Mouse (Mus musculus) skeletal muscle tissue, postnatal 0 days (tissue): Measurements from ENCODE around the gene Mgat3. TPM values are rescaled to one million over a fixed set of nuclear protein-coding genes. Genes with fewer than 3 reads are reported as not detected.

Experiments used
- polyA plus RNA-seq: library from polyadenylated mRNA; unstranded; fragments of >200 nt; fragmentation: Nextera tagmentation; extraction: Ambion mirVana; gene quantifications from 2 replicates; pipeline ENCODE4 v1.2.1, GENCODE M21; 2015

The Mgat3 gene
- polyA plus RNA-seq, result 0.37 and 0.54 TPM in 2 replicates

GRCm38 (mm10) chr15:80173001-80173771, at the start of gene Mgat3:
Gene Mgat3, plus strand, starts transcription at chr15:80173721.

DNA sequence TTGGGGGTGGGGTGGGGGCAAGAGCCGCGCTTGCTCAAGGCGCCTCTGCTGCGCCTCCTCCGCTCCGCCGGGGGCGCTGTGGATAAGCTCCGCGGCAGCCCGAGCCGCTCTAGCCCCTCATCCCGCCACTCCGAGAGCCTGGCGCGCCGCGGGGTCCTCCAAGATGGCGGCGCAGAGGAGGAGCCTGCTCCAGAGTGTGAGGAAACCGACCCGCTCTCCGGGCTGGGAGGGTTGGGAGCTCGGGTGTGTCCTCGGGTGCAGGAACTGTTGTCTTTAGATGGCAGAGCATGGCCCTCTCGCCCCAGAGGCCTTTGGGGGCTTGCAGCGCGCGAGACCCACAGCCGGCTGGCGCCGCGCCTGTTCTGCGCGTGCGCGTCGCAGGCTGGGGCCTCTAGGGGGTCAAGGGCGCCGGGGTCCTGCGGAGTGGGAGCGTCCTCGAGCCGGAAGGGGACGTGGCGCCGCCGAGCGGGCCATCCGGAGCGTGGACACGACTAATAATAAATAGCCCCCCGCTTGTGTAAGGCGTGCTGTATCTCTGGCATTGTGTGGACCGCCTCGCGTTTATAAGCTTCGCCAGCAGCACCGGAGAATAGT, 40.4 kb upstream of the Mgat3 start, which contains the start of gene Tab1:
Gene Tab1, plus strand, starts transcription at position 135 of the 594 bp plus-strand sequence.

DNA sequence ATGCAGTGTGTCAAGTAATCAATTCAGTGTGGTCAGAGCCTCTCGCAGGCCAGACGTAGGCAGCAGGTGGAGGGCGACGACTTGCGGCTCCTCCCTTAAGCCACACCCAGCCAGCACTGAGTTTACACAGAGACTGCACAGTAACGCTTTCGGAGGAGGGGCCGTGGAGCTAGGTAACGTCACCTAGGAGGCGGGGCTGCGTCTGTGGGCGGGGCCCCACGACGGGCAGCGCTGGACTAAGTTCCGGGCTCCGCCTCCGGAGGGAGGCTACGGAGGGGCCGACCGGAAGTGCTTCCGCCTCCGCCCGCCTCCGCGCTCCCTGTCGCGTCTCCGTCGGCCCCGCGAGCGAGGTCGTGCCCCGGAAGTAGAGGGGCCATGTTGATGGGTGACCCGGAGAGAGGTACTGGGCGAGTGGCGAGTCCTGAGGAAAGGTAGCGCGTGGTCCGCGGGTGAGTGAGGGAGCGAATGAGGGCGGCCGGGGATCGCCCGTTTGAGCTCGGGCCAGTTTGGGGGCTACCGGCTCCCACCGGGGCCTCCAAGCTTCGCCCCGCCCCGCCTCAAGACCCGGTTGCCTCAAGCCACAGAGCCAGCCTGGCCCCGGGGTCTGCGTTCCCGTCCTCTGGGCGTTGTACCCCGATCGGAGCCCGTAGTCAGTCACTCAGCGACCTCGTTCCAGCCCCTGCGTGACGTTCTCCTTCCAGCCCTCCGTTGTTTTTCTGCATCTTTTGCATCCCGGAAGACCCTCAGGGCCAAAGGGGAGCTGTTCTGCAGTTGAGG, 60.4 kb downstream of the Mgat3 start, which contains the start of gene Mief1:
Gene Mief1, plus strand, starts transcription at position 286 of the 777 bp plus-strand sequence.

DNA sequence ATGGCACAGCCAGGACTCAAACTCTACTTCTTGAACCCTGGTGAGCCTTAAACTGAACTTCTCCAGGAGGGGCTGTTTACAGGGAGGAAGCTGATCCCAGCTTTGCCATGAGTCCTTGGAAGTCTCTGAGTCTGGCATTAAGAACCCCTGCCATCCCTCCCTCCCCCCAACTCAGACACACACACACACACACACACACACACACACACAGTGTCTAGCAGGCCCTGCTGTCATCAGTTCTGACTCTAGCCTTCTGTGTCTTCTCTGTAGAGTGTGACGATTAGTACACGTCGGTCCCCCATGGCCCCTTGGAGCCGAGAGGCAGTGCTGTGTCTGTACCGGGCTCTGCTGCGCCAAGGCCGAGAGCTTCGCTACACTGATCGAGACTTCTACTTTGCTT, 62.0 kb downstream of the Mgat3 start, which contains the start of gene AC140267.1:
Gene AC140267.1, plus strand, starts transcription at position 301 of the 400 bp plus-strand sequence.

GRCm38 (mm10) chr15:80254847-80255645, 81.5 kb downstream of the Mgat3 start, which contains the start of gene Atf4:
Gene Atf4, plus strand, starts transcription at chr15:80255184.

DNA sequence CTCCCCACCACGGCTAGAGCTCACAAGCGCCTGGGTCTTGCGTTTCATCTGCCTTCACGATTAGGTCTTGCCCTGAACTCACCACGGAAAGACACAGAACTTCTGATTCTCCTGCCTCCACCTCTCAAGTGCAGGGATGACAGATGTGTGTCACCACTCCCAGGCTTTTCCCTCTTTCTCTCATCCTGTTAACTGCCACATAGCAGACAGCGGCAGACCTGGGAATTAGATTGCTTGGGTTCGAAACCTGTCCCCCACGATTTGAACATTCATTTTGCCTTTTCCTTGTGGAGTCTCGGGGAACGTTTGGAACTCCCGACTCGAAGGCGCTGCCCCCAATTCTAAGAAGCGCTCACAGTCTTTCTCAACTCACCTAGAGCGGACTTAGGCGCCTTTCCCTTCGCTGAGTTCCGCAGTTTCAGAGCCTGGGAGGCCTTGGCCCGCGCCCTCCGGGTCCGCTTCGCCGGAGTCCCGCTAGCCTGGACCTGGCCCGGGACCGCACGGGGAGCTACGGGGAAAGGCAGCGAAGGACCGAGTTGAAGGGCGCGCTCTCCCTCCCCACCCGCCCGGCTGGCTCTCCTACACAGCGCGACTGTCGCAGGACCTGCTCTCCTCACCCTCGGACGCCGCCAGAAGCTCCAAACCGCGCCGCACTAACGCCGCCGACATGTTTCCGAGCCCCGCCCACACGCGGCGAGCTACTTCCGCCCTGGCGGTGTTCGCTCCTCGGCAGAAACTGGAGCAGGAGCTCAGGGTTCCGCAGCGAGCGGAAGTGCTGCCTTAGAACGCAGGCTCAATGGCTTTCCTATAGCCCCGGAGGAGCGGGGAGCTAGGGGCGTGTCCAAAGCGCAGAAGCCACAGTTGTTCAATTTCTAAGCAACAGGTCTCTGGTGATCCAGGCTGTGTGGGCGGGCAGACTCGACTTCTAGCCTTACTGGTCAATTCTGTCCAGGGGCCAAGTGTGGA, 90.4 kb downstream of the Mgat3 start, which contains the start of gene Rps19bp1:
Gene Rps19bp1, minus strand, starts transcription at position 706 of the 966 bp plus-strand sequence.

Other genes with a start within 250 kb of the Mgat3 start
- gene Cbx7, start 202.6 kb upstream of the Mgat3 start, polyA plus RNA-seq, result 0.60 and 0.94 TPM in 2 replicates
- 5.7 and 6.3 TPM in 2 replicates for gene Pdgfb, start 158.7 kb upstream of the Mgat3 start, polyA plus RNA-seq
- gene Syngr1, start 82.4 kb upstream of the Mgat3 start, polyA plus RNA-seq, result 11.7 and 12.5 TPM in 2 replicates
- gene Rpl3, start 81.9 kb upstream of the Mgat3 start, polyA plus RNA-seq, result 456 and 470 TPM in 2 replicates
- gene Tab1, start 40.6 kb upstream of the Mgat3 start, polyA plus RNA-seq, result 15.7 and 16.6 TPM in 2 replicates
- gene Mief1, start 60.3 kb downstream of the Mgat3 start, polyA plus RNA-seq, result 16.4 and 16.9 TPM in 2 replicates
- not detected in 2 replicates for gene AC140267.1, start 62.1 kb downstream of the Mgat3 start, polyA plus RNA-seq
- 80.7 and 91.4 TPM in 2 replicates for gene Atf4, start 81.5 kb downstream of the Mgat3 start, polyA plus RNA-seq
- gene Rps19bp1, start 90.6 kb downstream of the Mgat3 start, polyA plus RNA-seq, result 36.2 and 38.9 TPM in 2 replicates
- gene Cacna1i, start 113.5 kb downstream of the Mgat3 start, polyA plus RNA-seq, result 0.01 TPM in 1 of 2 replicates, not detected in the other